Mouse (Mus musculus) adrenal gland, postnatal 14 days (tissue): ENCODE data around the gene Slc16a13. TPM values are rescaled to one million over a fixed set of nuclear protein-coding genes. Genes with fewer than 3 reads are reported as not detected.

ENCODE experiments used
- DNase-seq: peaks from one replicate; pipeline ENCODE4 v3.0.0; 2021; ENCODE audit warnings: mixed read lengths
- total RNA-seq: library from RNA; stranded (reverse); gene quantifications from 2 replicates; pipeline ENCODE4 v1.2.3, GENCODE M21; 2021

The Slc16a13 gene
- total RNA-seq, 1 experiment from 2014 or later: 5.6 TPM

DNA sequence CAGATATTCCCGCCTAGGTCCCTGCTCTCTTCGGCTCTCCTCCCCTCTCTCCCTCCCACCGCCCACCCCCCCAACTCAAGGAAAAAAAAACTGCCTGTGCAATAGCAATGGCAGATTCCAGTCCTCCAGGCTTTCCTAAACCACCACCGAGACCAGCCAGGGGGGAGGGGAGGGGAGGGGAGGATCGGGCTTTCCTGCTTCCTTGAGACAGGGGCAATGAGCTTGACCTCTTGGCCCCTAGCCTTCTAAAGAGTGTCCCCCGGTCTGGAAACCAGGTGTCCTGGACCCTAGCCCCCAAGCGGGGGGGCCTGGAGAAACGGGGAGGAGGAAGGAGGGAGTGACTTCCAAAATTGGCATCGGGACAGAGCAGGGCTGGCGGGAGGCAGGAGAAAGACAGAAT is 11.7 kb upstream of the Slc16a13 start:
- DNase-seq: peak; percentile 75

GRCm38 (mm10) chr11:70230239-70230727 is 9.4 kb upstream of the Slc16a13 start:
- peak; percentile 91 for DNase-seq

- DNase-seq: peak; percentile 55
Measured at GRCm38 (mm10) chr11:70229260-70230010, 8.6 kb upstream of the Slc16a13 start, which contains the start of gene Bcl6b. TSS of gene Bcl6b (minus strand) at chr11:70229798.

DNA sequence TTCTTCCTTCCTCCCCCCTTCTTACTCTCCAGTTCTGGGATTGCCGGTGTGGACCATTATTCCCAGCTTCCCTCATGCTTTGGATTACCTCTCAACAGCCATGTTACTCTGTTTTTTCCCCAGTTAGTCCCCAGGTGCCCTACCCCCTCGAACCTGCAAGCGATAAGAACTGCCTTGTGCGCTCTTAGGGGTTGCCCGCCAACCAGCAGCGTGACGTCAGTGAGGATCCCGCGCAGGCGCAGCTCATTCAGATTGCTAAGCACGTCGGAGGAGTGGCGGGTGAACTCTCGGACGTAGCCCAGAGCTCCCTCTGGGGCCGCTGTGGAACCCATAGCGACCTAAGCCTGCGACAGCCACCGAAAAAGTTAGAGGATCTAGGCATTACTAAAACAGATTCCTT is 8.0 kb upstream of the Slc16a13 start:
- DNase-seq: peak; percentile 92

GRCm38 (mm10) chr11:70227661-70228245 is 6.9 kb upstream of the Slc16a13 start:
- DNase-seq: no peak

DNA sequence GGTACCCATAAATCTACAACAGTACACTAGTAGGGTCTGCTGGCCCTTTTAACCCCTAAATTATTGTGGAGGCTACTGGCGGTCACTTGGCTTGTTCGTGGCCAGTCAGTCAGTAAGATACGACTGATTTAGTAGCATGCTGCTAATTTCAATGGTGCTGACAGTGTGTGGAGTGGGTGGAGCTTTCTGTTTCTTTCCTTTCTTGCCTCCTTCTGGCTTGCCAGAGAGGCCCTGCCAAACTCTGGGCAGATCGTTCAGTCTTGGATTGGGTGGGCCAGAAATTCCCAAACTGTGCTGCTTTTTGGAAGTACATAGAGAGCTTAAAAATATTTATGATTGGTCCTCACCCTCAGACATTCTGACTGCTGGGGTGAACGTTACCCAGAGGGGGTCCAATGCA is 6.3 kb upstream of the Slc16a13 start:
- DNase-seq: no peak

GRCm38 (mm10) chr11:70226602-70226890 is 5.7 kb upstream of the Slc16a13 start:
- DNase-seq: no peak

DNA sequence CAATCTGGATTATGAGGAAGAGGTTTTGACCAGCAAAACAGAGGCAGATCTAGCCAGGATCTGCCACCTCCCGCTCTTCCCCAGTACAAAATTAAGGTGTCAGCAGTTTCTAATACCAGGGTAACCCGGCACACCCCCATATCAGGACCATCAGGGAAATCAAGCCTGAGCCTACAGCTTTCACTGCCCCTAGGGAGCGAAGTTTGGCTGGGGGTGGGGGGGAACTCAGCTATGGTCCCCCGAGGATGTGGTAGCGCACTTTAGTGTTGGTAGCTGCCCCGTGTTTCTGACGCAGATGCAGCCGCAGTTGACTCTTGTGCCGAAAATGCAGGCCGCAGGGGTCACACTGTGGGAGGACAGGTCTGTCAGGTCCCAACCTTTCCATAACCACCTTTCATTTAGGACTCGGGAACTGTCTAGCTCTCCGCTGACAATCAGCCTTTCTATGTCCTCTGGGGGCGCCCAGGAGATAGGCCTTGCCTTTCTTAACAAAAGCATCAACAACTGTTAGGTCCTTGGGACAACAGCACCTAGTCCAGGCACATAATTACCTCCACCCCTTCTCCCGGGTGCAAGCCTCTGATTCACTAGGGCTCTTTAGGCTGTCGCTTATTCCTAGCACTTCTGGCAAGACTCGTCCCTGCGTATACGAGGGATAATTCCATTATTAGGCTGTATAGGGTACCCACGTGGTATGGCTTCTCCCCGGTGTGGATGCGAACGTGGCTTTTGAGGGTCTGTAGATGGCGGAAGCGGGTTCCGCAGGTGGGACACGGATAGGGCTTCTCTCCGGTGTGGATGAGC is 5.1 kb upstream of the Slc16a13 start:
- no peak for DNase-seq

DNA sequence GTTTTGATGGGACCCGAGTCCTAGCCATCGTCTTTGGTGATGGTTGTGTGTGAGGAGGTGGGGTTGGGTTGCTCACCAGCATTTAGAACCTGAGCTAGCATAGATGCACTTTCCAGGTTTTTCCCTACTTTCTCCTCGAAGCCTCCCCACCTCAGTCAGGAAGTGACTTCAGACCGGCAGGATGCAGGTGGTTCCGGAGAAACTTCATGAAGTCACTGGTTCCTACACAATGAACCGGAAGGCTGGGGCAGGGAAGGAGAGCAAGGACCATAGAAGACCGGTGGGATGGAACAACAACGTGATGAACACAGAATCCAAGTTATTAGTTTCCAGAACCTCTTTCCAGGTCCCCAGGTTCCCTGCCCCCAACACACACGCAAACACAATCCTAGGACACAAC is 2.9 kb upstream of the Slc16a13 start:
- DNase-seq: peak; percentile 54

DNA sequence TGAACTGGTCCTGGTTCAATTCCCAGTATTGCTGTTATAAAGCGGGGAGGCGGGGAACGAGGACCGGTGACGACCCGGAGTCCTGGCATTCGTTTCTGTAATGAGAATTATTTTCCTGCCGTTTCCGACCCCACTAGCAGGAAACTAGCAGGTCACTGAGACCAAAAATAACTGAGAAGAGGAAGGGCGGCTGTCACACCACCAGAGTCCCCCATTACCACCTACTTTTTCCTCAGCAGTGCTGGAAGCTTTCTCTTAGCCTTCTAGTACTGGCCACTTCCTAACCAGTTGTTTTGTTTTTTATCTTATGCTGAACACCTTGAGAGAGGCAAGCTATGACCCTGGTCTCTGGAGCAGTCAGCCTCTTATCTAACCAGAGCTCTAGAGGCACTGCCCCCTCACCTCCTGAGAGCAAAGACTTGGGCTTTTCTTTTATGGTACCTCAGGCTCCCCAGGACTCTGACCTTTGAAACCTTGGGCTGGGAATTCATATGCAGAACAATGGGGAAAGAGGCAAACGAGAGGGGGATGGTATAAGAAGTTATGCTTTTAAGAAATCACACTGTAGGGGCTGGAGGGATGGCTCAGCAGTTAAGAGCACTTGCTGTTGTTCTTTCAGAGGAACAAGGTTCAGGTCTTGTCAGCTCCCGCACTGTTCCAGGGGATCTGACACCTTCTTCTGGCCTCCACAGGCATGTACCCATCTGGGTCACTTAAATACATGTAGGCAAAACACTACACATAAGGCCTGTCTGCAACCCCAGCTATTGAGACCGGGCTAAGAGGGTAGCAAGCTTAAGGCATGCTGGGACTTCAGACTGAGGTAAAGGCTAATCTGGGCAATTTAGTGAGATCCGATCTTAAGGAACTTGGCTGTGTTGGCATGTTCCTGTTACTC is 988 bp upstream of the Slc16a13 start:
- peak; percentile 39 for DNase-seq

DNA sequence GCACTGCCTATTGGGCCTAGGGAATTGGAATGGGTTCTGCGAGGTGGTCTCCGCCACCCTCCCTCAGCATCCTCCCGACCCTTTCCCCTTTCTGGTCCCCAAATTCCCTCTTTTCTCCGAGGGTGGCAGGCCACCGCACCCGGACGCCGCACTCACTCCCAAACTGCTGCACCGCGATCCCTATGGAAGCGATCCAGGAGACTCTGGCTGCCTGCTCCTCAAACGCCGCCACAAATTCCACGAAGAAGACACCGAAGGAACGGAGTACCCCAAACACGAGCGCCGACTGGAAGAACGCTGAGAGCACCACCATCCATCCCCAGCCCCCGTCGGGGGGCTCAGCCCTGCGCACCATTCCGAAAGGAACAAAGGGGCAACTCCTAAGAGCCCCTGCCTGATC is 541 bp downstream of the Slc16a13 start:
- DNase-seq: no peak

DNA sequence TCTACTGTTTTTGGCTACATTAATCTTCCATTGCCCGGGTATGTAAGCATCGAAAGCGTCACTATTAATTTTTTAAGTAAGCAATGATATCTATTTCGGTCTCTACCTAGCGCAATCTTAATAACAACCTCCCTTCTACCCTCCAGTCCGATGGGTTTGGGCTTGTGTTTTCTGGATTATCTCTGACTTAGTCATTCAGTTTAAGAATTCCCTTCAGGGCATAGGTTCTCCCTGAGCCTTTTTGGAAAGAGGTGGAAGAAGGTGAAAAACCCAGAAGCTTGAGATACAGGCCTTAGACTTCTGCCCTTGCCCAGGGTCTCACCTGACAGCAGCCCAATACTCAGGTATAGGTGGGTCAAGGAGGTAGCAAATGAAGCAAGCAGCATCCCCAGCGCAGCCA is 991 bp downstream of the Slc16a13 start:
- DNase-seq: no peak

DNA sequence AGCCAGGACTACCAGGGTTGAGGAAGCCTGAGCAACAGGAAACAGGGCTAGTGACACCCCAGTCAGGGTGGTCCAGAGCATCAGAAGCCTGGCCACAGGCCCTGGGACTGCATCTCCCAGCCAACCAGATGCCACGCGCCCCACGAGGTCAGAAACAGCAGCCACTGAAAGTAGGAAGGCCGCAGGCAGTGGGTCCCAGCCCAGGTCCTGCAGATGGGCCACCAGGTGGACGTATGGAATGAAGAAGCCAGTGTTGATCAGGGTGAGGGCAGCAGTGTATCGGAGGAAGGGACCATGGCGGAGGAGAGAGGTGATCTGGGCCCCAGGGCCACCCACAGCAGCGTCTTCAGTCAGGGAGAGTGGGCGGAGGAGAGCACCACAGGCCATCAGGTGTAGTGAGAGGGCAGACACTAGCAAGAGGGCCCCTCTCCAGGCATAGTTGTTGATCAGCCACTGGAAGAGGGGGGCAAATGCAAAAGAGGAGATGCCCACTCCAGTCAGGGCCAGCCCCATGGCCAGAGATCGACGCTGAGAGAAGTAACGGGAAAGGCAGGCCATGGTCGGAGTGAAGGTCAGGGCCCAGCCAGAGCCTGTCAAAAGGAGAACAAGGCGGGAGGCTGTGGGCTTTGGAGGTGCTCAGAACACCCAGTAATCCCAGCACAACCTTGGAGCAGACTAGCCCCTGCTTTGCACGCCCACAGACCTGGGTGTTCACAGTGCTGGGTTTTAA is 2.0 kb downstream of the Slc16a13 start:
- DNase-seq: peak; percentile 54

DNA sequence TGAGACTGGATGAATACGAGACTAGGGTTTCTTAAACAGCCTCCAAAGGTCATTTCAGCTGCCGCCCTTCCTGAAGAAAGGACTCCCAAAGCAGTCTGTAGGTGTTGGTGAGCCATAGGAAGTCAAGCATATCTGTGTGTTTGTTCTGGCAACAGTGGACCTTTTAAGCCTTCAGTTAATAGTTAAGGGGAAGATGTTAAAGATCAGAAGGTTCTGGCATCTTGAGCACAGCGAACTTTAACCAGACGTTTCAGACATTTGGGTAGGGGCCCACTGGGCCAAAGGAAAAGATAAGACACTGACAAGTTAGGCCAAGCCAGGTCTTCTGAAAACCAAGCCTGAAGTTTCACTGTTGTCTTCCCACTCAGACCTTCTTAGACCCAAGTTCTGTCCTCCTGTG is 2.8 kb downstream of the Slc16a13 start:
- DNase-seq: no peak

DNA sequence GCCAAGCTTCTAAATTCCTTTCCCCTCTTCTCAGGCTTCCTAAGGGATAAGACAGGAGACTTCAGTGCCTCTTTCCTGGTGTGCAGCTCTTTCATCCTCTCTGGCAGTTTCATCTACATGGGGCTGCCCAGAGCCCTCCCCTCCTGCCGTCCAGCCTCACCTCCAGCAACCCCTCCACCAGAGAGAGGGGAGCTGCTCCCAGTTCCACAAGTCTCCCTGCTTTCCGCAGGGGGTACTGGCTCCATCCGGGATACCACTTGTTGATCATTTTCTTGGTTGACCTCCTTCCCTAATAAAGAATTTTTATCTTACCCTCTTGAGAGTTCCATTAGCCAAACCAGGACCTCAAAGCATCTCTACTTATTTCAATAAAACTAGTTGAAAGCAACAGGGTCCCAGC is 4.8 kb downstream of the Slc16a13 start:
- DNase-seq: no peak

GRCm38 (mm10) chr11:70215301-70215700 is 5.6 kb downstream of the Slc16a13 start:
- peak; percentile 19 for DNase-seq

GRCm38 (mm10) chr11:70214856-70215209 is 6.0 kb downstream of the Slc16a13 start:
- no peak for DNase-seq

- DNase-seq: peak; percentile 59
Measured at GRCm38 (mm10) chr11:70214191-70214855, 6.5 kb downstream of the Slc16a13 start.

DNA sequence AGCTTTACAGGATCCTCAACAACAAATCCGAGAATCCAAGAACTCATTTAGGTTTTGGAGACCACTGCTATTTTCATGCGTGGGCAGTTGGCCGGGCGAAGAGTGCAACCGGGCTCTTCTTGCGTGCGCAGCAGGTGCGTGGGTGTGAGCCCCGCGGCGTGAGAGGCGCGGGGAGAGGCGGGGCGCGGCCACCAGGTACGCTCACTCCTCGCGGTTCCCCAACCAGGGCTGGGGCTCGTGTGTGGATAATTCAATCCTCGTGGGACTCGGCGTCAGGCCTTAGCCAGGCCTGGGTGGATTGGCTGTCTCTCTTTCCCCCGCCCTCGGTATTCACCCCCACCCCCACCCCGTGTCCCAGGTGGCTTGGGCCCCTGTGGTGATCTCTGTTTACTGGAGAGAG is 7.1 kb downstream of the Slc16a13 start:
- DNase-seq: no peak

DNA sequence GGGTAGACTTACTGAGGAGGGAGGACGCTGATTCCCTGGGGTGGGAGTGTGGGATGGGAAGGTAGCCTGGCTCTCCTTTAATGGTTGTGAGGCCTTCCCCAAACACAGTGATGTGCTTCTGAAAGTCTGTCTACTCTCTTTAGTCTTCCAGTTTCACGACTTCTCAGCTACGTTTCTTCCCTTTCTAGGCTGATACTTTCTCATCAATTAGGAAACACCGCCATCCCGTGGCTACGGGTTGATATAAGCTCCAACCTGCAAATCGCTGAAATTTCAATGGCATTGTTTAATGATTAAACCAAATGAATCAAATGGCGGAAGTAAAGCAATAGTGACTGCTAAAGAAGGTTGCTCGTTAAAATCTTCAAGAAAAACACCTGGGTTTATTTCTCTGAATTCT is 8.0 kb downstream of the Slc16a13 start:
- DNase-seq: peak; percentile 84

- DNase-seq: no peak
Measured at GRCm38 (mm10) chr11:70212423-70212822, 8.4 kb downstream of the Slc16a13 start, which contains the start of gene Slc16a11. TSS of gene Slc16a11 (plus strand) at chr11:70212752.
